Mouse (Mus musculus) thymus, postnatal 10 days (tissue): Measurements from ENCODE around the gene Fam3b.

Experiments used
- DNase-seq, 2 experiments: peaks; one replicate each; pipeline ENCODE4 v3.0.0; 2021; ENCODE audit warnings: low spot score in 2 of 2

Fam3b gene

GRCm38 (mm10) chr16:97421671-97422070 is 92.9 kb downstream of the Fam3b start:
- no peak for DNase-seq
